Mouse (Mus musculus): ENCODE measurements around the gene Pde4b.

GRCm38 (mm10) chr4:102531729-102532128 lies 444.4 kb downstream of the Pde4b start:
- no peak for TF ChIP-seq CTCF (conservative IDR thresholded peaks at IDR 0.05; ENCODE audit: low read length)
- no peak for TF ChIP-seq NANOG (IDR thresholded peaks at IDR 0.05; ENCODE audit: borderline replicate concordance, low read length)
